Mouse (Mus musculus) myocyte (in vitro differentiated cells): ENCODE measurements at regions not wholly inside any gene's neighbourhood (a gene's known extent, or its start where the extent isn't known, plus 50 kb on each side); places are given as distances from the start of the nearest gene placed in this dataset.

Experiments
- CEBPB ChIP-seq: IDR thresholded peaks from 2 replicates; pipeline ENCODE4 v1.6.1; 2011; ENCODE audit warnings: mild to moderate bottlenecking, moderate library complexity; ENCODE audit not compliant: poor library complexity, insufficient read depth, severe bottlenecking
- E2F4 ChIP-seq: IDR thresholded peaks from one replicate; pipeline ENCODE4 v1.6.1; 2011; ENCODE audit warnings: mild to moderate bottlenecking, control low read depth, moderate library complexity; ENCODE audit not compliant: insufficient read depth
- MYOG ChIP-seq, 3 experiments: IDR thresholded peaks; one replicate each; pipeline ENCODE4 v1.6.1; 2011; ENCODE audit warnings: control low read depth in 2 of 3, low read depth in 2 of 3, mild to moderate bottlenecking in 2 of 3; ENCODE audit not compliant: insufficient read length in 2 of 3, control insufficient read depth in 1 of 3, insufficient read depth in 1 of 3
- POLR2A ChIP-seq: IDR thresholded peaks from one replicate; pipeline ENCODE4 v1.6.1; 2011; ENCODE audit warnings: low read depth, mild to moderate bottlenecking, control low read depth, moderate library complexity; ENCODE audit not compliant: insufficient read length
- REST ChIP-seq: IDR thresholded peaks from one replicate; pipeline ENCODE4 v1.6.1; 2011; ENCODE audit warnings: mild to moderate bottlenecking, control low read depth, moderate library complexity; ENCODE audit not compliant: insufficient read depth, insufficient read length
- USF1 ChIP-seq: IDR thresholded peaks from one replicate; pipeline ENCODE4 v1.6.1; 2011; ENCODE audit warnings: low read depth, mild to moderate bottlenecking, control low read depth, moderate library complexity

GRCm38 (mm10) chr9:68084966-68085365, 244.8 kb downstream of the Vps13c start:
- TF ChIP-seq CEBPB: no peak
- TF ChIP-seq POLR2A: no peak
- TF ChIP-seq E2F4: no peak
- no peak for TF ChIP-seq MYOG (IDR thresholded peaks at IDR 0.05; ENCODE audit: control insufficient read depth in 1 of 3, insufficient read depth in 1 of 3, insufficient read length in 2 of 3, low read depth in 2 of 3)
- no peak for TF ChIP-seq USF1
- TF ChIP-seq REST: no peak
